Mouse (Mus musculus) brown adipose tissue, adult 24 weeks (tissue): ENCODE data around the gene Ppp1r9b. TPM values are rescaled to one million over a fixed set of nuclear protein-coding genes. Genes with fewer than 3 reads are reported as not detected.

Experiments used
- H3K27ac ChIP-seq: fragments of 200-500 bp; replicated peaks from 2 replicates; pipeline ENCODE4 v1.5.1; 2012; ENCODE audit warnings: low read depth, mild to moderate bottlenecking, low read length
- H3K4me1 ChIP-seq: fragments of 200-500 bp; 2 replicates; pipeline ENCODE4 v1.6.1; 2012; ENCODE audit warnings: low read length, mixed read lengths; ENCODE audit not compliant: control insufficient read depth, insufficient read depth, insufficient read length
- H3K4me3 ChIP-seq: fragments of 200-500 bp; 2 replicates; pipeline ENCODE4 v1.5.1; 2012; ENCODE audit warnings: low read depth, mild to moderate bottlenecking, low read length, moderate library complexity; ENCODE audit not compliant: insufficient read depth
- polyA plus RNA-seq: library from polyadenylated mRNA; stranded (reverse); fragments of >200 nt; gene quantifications from 2 replicates; pipeline ENCODE4 v1.2.4, GENCODE M21; 2012; ENCODE audit not compliant: missing spikeins, insufficient read depth, insufficient read length

Ppp1r9b gene
- polyA plus RNA-seq = 70.8 and 83.5 TPM in 2 replicates

GRCm38 (mm10) chr11:94990749-94991577, at the start of gene Ppp1r9b:
TSS of gene Ppp1r9b (plus strand) at chr11:94991035.
- peaks cover 30% of the 10 kb centered on the region for H3K4me1 ChIP-seq
- H3K4me3 ChIP-seq = peak within 1 kb of the TSS; percentile 93
- peak within 1 kb of the TSS; percentile 91 for H3K27ac ChIP-seq

GRCm38 (mm10) chr11:94941121-94941520, 49.7 kb upstream of the Ppp1r9b start:
- Histone ChIP-seq H3K4me1 (no peaks in the 10 kb centered on the region), H3K27ac (no peak overlapping the region), H3K4me3 (no peak overlapping the region)

DNA sequence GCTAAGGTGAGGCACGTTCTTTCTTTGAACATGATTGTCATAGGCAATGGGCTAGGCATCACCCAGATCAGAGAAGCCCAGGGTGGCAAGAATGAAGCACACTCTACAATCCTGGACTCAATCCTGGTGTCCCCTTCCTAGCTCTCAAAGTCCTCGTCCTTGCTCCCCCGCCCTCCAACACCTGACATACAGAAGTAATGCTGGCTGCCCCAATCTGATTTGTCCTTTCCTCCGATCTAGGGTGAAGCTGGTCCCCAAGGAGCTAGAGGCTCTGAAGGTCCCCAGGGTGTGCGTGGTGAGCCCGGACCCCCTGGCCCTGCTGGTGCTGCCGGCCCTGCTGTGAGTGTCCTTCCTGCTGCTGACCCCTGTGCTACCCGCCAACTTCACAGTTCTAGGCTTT, 49.1 kb upstream of the Ppp1r9b start:
- H3K27ac ChIP-seq = no peak overlapping the region
- no peaks in the 10 kb centered on the region for H3K4me1 ChIP-seq
- no peak overlapping the region for H3K4me3 ChIP-seq

DNA sequence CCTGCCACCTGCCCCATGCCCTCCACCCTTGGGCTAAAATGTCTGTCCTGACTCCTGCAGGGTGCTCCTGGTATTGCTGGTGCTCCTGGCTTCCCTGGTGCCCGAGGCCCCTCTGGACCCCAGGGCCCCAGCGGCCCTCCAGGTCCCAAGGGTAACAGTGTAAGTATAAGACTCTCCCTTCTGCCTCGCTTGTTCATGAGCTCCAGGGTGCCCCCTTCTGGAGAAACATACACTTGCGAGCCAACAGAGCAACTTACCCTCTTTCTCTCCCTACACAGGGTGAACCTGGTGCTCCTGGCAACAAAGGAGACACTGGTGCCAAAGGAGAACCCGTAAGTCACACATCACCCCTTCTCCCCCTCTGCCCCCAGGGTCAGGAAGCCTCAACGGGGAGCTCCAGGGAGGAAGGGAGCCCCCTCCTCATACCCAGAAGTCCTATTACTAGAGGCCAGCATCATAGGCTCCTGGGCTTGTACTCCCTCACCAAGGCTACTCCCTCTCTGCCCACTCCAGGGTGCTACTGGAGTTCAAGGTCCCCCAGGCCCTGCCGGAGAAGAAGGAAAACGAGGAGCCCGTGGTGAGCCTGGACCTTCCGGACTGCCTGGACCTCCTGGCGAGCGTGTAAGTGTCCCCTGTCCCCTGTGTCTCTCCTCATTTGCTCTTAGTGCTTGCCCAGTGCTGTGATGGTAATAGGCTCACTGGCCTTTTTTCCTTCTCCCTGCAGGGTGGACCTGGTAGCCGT, 48.4 kb upstream of the Ppp1r9b start:
- H3K4me1 ChIP-seq = no peaks in the 10 kb centered on the region
- H3K4me3 ChIP-seq = no peak overlapping the region
- H3K27ac ChIP-seq = no peak overlapping the region

DNA sequence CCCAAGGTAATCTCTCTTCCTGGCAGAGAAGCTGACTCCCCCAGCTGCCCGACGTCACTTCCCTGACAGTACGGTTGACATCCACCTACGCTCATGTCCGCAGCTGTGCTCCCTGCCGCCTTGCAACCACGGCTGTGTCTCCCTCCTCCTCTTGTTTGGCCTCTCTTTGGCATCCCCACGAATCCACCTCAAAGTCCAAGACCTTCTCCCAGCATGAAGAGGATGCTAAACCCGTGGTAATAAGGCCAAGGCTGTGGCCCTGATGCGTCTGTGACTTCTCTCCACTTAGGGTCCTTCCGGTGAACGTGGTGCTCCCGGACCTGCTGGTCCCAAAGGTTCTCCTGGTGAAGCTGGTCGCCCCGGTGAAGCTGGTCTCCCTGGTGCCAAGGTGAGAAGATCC, 47.8 kb upstream of the Ppp1r9b start:
- Histone ChIP-seq H3K4me3 (no peak overlapping the region), H3K27ac (no peak overlapping the region), H3K4me1 (no peaks in the 10 kb centered on the region)

DNA sequence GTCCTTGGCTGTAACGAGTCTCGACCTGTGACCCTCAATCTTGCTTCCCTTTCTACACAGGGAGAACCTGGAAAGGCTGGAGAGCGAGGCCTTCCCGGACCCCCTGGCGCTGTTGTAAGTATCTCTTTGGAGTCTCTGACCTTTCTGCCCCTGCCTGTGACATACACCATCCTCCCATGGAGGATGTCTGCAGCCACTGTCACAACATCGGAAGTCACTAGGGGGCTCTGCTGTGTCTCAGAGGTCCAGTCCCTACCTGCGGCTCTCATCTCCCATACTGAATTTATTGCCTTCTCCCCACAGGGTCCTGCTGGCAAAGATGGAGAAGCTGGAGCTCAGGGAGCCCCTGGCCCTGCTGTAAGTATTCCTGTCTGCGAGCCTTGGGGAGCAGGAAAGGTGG, 46.5 kb upstream of the Ppp1r9b start:
- H3K4me3 ChIP-seq = no peak overlapping the region

GRCm38 (mm10) chr11:94945236-94945635, 45.6 kb upstream of the Ppp1r9b start:
- Histone ChIP-seq H3K4me1 (no peaks in the 10 kb centered on the region), H3K4me3 (no peak overlapping the region), H3K27ac (no peak overlapping the region)

More for the DNA sequence above, 46.5 kb upstream of the Ppp1r9b start:
- Histone ChIP-seq H3K4me1 (no peaks in the 10 kb centered on the region), H3K27ac (no peak overlapping the region)

- no peak overlapping the region for H3K4me3 ChIP-seq
- H3K4me1 ChIP-seq = no peaks in the 10 kb centered on the region
- H3K27ac ChIP-seq = no peak overlapping the region
Measured at GRCm38 (mm10) chr11:94952169-94952568, 38.7 kb upstream of the Ppp1r9b start.

DNA sequence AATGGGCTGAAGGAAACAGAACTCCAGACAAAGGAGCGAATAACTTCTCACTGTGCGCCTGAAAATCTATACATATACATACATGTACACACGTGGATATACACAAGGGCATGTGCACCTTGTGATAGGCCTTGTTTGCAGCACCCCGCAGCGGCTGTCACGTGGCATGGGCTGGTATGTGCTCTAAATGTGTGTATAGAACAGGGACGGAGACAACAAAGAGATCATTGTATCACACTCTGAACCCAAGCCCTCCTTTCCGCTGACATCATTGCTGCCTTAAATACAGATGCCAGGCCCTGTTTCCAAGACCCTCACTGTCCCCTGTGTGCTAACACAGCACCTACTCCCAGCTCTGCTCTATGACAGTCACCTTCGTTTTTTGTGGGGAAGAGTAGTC, 35.7 kb upstream of the Ppp1r9b start:
- Histone ChIP-seq H3K4me1 (0 out of 2 replicates have a peak, but pooled peaks cover 3% of the 10 kb centered on the region), H3K27ac (no peak overlapping the region), H3K4me3 (no peak overlapping the region)

GRCm38 (mm10) chr11:94957693-94958064, 33.2 kb upstream of the Ppp1r9b start:
- Histone ChIP-seq H3K4me3 (no peak overlapping the region), H3K27ac (peak overlapping the region; percentile 75), H3K4me1 (0 out of 2 replicates have a peak, but pooled peaks cover 3% of the 10 kb centered on the region)

- Histone ChIP-seq H3K4me1 (0 out of 2 replicates have a peak, but pooled peaks cover 3% of the 10 kb centered on the region), H3K4me3 (0 out of 2 replicates have a peak overlapping the region, but pooled peaks have one; percentile 8), H3K27ac (peak overlapping the region; percentile 75)
Measured at GRCm38 (mm10) chr11:94958065-94958858, 32.6 kb upstream of the Ppp1r9b start.

- Histone ChIP-seq H3K27ac (no peak overlapping the region), H3K4me3 (no peak overlapping the region), H3K4me1 (0 out of 2 replicates have a peak, but pooled peaks cover 2% of the 10 kb centered on the region)
Measured at GRCm38 (mm10) chr11:94962534-94963101, 28.2 kb upstream of the Ppp1r9b start.

GRCm38 (mm10) chr11:94967419-94967818, 23.4 kb upstream of the Ppp1r9b start, which contains the start of gene Hils1:
TSS of gene Hils1 (plus strand) at chr11:94967593.
- no peaks in the 10 kb centered on the region for H3K4me1 ChIP-seq
- no peak within 1 kb of the TSS for H3K27ac ChIP-seq
- no peak within 1 kb of the TSS for H3K4me3 ChIP-seq

DNA sequence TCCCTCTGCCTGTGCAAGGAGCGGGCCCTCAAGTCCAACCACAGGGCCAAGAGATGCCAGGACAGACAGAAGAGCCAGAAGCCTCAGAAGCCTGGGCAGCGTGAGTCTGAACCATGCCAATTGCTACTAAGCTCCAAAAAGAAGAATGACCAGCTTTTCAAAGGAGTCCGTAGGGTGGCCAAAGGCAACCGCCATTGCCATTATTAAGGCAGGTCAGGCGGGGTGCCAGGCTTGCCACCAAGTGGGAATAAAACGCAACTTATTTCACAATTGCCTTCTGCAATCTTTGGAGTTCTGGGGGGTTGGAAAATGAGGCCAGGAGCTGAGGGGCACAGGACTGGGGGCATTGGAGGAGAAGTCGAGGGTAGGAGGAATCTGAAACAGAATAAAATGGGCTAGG, 22.6 kb upstream of the Ppp1r9b start:
- H3K27ac ChIP-seq = no peak overlapping the region
- no peaks in the 10 kb centered on the region for H3K4me1 ChIP-seq
- H3K4me3 ChIP-seq = no peak overlapping the region
